Mouse (Mus musculus): ENCODE measurements at regions not wholly inside any gene's neighbourhood (a gene's known extent, or its start where the extent isn't known, plus 50 kb on each side); places are given as distances from the start of the nearest gene placed in this dataset.
"Not testable (repeated sequence)": the region's sequence is repeated elsewhere in the genome, so short reads cannot be mapped to it uniquely, and the experiment has no call there.

DNA sequence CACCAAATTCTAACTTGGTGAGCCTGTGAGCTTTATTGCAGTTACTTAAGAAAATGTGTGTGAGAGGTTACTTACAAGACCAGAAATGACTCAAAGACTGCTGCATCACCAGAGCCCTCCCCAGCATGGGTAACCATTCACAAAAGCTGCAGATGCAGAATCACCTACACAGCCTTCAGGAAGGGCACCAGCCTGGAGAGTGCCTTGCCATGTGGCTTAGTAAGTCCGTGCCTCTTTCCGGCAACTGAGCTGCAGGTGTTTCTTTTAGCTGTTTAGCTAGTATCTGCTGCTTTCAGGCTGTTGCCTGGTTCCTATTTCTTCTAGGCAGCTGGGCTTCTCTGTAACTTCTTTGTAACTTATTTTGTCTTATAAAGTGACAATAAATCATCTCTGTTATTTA is 213.2 kb upstream of the Stxbp6 start:
- Histone ChIP-seq H3K4me1 (no peaks in the 10 kb centered on the region), H3K4me3 (no peak overlapping the region), H3K36me3 (replicated peaks) (no peaks in the 10 kb centered on the region), H3K9me3 (no peaks in the 10 kb centered on the region), H3K27me3 (ENCODE audit: poor library complexity, severe bottlenecking) (no peaks in the 10 kb centered on the region), H3K27ac (no peak overlapping the region)
- no peak for DNase-seq (ENCODE audit: extremely low spot score, low spot score)
- 68% methylated on average over 2 of the region's 2 CpGs for WGBS

DNA sequence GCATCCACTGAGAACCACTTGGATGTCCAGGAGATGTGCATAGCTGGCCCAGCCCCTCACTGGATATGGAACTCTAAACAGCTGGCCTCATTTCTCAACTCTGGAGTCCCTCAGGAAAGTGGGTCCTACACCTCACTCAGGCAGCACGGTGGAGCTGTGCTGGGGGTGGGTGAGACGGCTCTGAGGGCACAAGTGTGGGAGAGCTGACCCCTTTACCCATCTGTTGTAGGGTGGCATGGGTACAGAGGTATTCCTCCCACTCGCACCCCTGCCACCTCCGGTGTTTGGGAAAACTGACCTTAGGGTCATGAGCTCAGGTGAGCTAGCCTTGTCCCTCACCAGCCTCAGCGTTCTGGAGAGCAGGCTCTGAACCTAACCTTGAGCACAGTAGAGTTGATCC is 181.8 kb upstream of the Stxbp6 start:
- H3K36me3 ChIP-seq (replicated peaks), result no peaks in the 10 kb centered on the region

DNA sequence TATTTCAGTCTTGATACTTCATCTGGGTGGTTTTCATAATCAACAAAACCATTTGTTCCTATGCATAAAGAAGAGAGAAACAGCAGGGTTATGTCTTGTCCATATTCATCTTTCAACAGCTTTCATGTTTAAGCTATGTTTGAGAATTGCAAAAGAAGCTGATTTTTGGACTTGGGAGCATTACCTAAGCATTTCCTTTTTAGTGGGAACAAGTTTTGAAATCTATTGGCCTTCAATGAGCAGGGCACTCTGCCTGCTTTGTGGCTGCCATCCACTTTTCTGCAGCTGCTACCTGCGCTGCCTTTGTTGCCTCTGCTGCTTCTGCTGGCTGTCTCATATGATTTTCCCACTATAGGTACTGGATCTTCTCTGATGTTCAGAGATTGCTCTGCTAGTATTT is 136.6 kb upstream of the Stxbp6 start:
- Histone ChIP-seq H3K27me3 (ENCODE audit: poor library complexity, severe bottlenecking) (no peaks in the 10 kb centered on the region), H3K4me1 (no peaks in the 10 kb centered on the region), H3K36me3 (replicated peaks) (no peaks in the 10 kb centered on the region), H3K4me3 (no peak overlapping the region), H3K9me3 (no peaks in the 10 kb centered on the region), H3K27ac (no peak overlapping the region)
- no peak for DNase-seq (ENCODE audit: extremely low spot score, low spot score)
- WGBS, result 89% methylated on average over 1 of the region's 1 CpGs

More for the DNA sequence above, 181.8 kb upstream of the Stxbp6 start:
- H3K4me3 ChIP-seq, result no peak overlapping the region
- no peaks in the 10 kb centered on the region for H3K27me3 ChIP-seq (ENCODE audit: poor library complexity, severe bottlenecking)
- WGBS, result 92% methylated on average over 5 of the region's 5 CpGs
- no peaks in the 10 kb centered on the region for H3K9me3 ChIP-seq
- no peak overlapping the region for H3K27ac ChIP-seq
- DNase-seq (ENCODE audit: extremely low spot score, low spot score), result no peak
- H3K4me1 ChIP-seq, result no peaks in the 10 kb centered on the region

DNA sequence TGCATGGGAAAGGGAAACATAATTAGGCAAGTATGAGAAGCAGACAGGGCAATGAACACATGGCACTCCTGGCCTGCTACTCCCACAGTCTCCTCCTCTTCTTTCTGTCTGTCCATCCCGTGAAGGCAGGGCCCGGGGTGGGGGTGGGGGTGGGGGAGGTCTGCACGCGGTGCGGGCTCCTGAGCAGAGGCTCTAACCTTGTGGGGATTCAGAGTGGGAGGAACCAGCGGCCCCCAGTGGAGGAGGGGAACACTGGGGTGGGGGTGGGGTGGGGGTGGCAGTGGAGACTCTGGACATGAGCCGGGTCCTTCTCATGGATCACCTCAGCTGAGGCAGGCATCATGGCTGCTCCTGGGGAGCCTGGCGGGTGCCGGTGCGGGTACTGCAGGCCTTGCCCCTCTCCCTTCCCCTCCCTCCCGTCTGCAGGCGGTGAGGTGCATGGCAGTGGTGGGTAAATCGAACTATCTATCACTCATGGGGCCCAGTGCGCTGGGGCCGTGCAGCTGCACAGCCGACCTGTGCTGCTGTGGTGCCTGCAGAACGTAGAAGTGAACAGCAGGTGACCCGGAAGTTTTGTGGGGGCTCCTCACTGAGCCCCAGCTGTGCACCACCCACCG is 120.9 kb upstream of the Stxbp6 start:
- H3K4me3 ChIP-seq, result no peak overlapping the region
- no peaks in the 10 kb centered on the region for H3K36me3 ChIP-seq (replicated peaks)
- H3K9me3 ChIP-seq, result peaks cover 2% of the 10 kb centered on the region; the same call in 1 of the 2 replicates
- H3K4me1 ChIP-seq, result no peaks in the 10 kb centered on the region
- 65% methylated on average over 19 of the region's 19 CpGs for WGBS
- H3K27me3 ChIP-seq (ENCODE audit: poor library complexity, severe bottlenecking), result no peaks in the 10 kb centered on the region
- no peak for DNase-seq (ENCODE audit: extremely low spot score, low spot score)
- no peak overlapping the region for H3K27ac ChIP-seq

DNA sequence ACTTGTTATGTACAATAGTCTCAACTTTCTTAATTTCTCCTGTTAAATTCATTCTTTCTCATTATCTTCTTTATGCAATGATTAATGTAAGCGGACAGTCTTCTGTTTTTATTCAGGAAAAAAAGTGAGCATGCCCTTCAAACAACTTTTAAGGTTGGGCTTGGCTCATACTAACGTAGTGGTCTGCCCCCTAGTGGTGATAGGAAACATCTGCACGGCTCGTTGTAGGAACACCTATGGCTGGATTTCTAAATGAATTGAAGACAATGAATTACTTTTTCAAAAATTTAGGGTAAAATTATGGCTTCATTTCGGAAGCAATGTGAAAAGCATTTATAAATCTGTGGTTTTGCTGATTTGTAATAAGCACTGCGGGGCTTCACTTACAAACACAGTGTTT is 112.6 kb upstream of the Stxbp6 start:
- Histone ChIP-seq H3K9me3 (no peaks in the 10 kb centered on the region), H3K4me1 (no peaks in the 10 kb centered on the region), H3K4me3 (no peak overlapping the region), H3K36me3 (replicated peaks) (no peaks in the 10 kb centered on the region), H3K27me3 (ENCODE audit: poor library complexity, severe bottlenecking) (no peaks in the 10 kb centered on the region), H3K27ac (no peak overlapping the region)
- 14% methylated on average over 6 of the region's 6 CpGs for WGBS
- peak; percentile 16 for DNase-seq (ENCODE audit: extremely low spot score, low spot score)

DNA sequence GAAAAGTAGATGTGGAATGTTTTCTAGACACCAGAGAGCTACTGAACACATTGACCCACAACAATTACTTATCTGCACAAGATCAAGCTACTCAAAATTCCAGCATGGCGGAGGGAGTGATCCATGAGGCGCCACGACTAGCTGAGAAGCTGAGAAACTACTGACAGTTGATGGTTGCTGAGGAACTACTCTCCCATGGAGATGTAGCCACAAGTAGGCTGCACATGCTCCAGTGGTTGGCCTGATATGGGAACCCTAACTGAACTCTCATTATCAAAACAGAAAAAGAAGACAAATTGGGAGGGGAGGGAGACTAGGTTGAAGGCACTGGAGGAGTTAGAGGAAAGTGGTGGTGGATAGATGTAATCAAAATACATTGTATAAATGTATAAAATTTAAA is 110.0 kb upstream of the Stxbp6 start:
- H3K27ac ChIP-seq, result no peak overlapping the region
- 90% methylated on average over 3 of the region's 3 CpGs for WGBS
- H3K9me3 ChIP-seq, result no peaks in the 10 kb centered on the region
- DNase-seq (ENCODE audit: extremely low spot score, low spot score), result no peak
- H3K27me3 ChIP-seq (ENCODE audit: poor library complexity, severe bottlenecking), result no peaks in the 10 kb centered on the region
- H3K4me3 ChIP-seq, result no peak overlapping the region
- H3K4me1 ChIP-seq, result no peaks in the 10 kb centered on the region
- H3K36me3 ChIP-seq (replicated peaks), result no peaks in the 10 kb centered on the region

DNA sequence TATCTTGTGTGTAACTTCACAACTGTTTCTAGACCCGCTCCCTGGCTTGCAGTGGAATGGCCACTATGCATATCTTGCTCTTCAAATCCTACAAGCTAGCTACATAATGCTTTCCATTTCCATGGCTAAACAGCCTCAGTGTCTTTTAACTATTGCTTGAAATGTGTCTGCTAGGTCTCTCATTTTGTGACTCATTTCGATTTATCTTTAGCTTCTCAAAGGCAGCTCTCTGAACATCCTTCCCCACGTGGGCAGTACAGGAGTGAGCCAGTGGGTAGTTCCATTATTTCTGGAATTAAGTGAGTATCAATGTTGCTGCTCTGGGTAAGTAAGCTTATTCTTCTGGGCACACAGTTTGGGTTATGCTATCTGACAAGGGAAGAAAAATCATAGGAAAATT is 102.9 kb upstream of the Stxbp6 start:
- no peak for DNase-seq (ENCODE audit: extremely low spot score, low spot score)
- Histone ChIP-seq H3K27me3 (ENCODE audit: poor library complexity, severe bottlenecking) (no peaks in the 10 kb centered on the region), H3K9me3 (no peaks in the 10 kb centered on the region), H3K4me3 (no peak overlapping the region), H3K27ac (no peak overlapping the region), H3K36me3 (replicated peaks) (no peaks in the 10 kb centered on the region), H3K4me1 (no peaks in the 10 kb centered on the region)
- WGBS, result 83% methylated on average over 3 of the region's 3 CpGs

DNA sequence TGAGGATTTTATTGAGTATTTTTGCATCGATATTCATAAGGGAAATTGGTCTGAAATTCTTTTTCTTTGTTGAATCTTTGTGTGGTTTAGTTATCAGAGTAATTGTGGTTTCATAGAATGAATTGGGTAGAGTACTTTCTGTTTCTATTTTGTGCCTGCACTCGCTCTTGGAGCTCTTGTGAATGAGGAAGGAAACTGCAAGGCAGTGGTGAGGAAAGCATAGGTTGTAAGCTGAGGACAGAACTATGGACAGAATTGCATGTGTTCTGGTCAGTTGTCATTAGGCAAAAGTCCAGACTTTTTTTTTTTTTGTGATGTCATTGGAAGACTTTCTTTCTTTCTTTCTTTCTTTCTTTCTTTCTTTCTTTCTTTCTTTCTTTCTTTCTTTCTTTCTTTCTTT is 100.8 kb upstream of the Stxbp6 start:
- not testable (repeated sequence) for H3K27me3 ChIP-seq (ENCODE audit: poor library complexity, severe bottlenecking); H3K4me3 ChIP-seq; DNase-seq (ENCODE audit: extremely low spot score, low spot score); H3K9me3 ChIP-seq; H3K27ac ChIP-seq; H3K4me1 ChIP-seq; H3K36me3 ChIP-seq (replicated peaks)
- 88% methylated on average over 2 of the region's 2 CpGs for WGBS

DNA sequence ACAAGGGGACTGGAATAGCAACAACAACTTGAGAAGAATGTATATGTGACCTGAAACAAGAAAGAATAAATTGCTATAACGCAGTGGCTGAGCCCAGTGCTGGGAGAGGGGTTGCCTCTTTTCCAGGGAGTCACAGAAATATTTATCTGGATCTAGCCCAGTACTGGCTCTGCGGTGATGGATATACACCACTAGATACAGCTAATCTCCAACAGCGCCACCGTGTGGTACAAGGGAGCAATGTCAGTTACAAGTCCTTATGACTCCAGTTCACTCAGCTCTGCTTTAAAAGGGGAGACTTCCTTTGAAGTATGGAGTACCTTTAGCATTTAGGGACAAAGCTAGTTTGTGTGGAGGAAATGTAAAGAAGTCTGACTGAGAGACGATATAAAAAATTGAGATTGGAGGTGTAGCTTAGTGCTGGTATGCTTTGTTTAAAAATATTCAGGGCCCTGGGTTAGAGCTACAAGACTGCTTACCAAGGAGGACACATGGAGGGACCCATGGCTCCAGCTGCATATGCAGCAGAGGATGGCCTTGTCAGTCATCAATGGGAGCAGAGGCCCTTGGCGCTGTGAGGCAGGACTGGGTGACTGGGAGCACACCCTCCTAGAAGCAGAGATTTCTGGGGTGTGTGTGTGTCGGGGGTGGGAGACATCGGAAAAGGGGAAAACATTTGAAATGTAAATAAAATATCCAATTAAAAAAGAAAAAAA is 97.6 kb upstream of the Stxbp6 start:
- Histone ChIP-seq H3K27ac (no peak overlapping the region), H3K36me3 (replicated peaks) (no peaks in the 10 kb centered on the region), H3K4me3 (no peak overlapping the region), H3K27me3 (ENCODE audit: poor library complexity, severe bottlenecking) (no peaks in the 10 kb centered on the region), H3K9me3 (no peaks in the 10 kb centered on the region), H3K4me1 (no peaks in the 10 kb centered on the region)
- WGBS, result 36% methylated on average over 8 of the region's 8 CpGs
- DNase-seq (ENCODE audit: extremely low spot score, low spot score), result peak; percentile 76

DNA sequence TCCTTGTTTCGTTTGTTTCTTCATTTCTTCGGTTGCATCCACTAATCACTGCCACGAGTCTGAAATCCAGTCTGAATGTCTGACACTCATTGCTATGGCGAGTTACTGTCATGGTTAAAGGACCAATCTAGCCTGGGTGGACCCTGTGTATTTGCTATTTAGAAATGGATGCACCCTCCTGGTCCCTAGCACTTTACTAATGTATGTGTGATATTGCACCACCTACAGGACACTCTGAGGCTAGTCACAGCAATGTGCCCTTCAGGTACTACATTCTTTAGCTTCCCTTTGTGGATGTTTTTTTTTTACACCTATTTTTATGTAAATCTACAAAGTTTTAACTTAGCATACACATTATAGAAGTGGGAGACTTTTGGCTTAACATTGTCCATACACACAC is 87.5 kb upstream of the Stxbp6 start:
- WGBS, result 69% methylated on average over 4 of the region's 4 CpGs
- no peak for DNase-seq (ENCODE audit: extremely low spot score, low spot score)
- Histone ChIP-seq H3K27ac (no peak overlapping the region), H3K9me3 (no peaks in the 10 kb centered on the region), H3K36me3 (replicated peaks) (no peaks in the 10 kb centered on the region), H3K27me3 (ENCODE audit: poor library complexity, severe bottlenecking) (no peaks in the 10 kb centered on the region), H3K4me1 (no peaks in the 10 kb centered on the region), H3K4me3 (no peak overlapping the region)

DNA sequence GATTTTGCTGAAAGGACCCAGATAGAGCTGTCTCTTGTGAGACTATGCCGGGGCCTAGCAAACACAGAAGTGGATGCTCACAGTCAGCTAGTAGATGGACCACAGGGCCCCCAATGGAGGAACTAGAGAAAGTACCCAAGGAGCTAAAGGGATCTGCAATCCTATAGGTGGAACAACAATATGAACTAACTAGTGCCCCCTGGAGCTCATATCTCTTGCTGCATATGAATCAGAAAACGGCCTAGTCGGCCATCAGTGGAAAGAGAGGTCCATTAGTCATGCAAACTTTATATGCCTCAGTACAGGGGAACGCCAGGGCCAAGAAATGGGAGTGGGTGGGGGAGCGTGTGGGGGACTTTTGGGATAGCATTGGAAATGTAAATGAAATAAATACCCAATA is 87.1 kb upstream of the Stxbp6 start:
- H3K27ac ChIP-seq; H3K4me1 ChIP-seq; H3K9me3 ChIP-seq; DNase-seq (ENCODE audit: extremely low spot score, low spot score); H3K36me3 ChIP-seq (replicated peaks); H3K4me3 ChIP-seq; H3K27me3 ChIP-seq (ENCODE audit: poor library complexity, severe bottlenecking): not testable (repeated sequence)
- 90% methylated on average over 5 of the region's 5 CpGs for WGBS

DNA sequence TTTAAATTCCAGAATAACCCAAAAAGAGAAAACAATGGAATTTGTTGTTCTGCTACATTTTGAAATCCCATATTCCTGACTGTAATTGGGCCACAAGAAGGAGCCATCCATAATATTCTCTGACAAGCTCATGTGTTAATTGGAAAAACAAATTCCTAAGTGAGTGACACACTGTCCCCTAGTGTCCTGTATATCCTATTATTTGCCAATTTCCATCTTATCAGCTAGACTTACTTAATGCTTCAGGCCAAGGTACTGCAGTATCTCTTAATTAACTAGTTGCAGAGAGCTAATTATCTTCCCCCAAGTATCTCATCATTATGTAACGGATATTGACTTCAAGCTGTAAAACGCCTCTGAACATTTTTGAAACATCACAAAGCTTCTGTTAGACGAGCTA is 84.5 kb upstream of the Stxbp6 start:
- Histone ChIP-seq H3K4me3 (no peak overlapping the region), H3K27ac (no peak overlapping the region), H3K36me3 (replicated peaks) (no peaks in the 10 kb centered on the region), H3K9me3 (no peaks in the 10 kb centered on the region), H3K27me3 (ENCODE audit: poor library complexity, severe bottlenecking) (no peaks in the 10 kb centered on the region), H3K4me1 (no peaks in the 10 kb centered on the region)
- DNase-seq (ENCODE audit: extremely low spot score, low spot score), result no peak
- 80% methylated on average over 3 of the region's 3 CpGs for WGBS

DNA sequence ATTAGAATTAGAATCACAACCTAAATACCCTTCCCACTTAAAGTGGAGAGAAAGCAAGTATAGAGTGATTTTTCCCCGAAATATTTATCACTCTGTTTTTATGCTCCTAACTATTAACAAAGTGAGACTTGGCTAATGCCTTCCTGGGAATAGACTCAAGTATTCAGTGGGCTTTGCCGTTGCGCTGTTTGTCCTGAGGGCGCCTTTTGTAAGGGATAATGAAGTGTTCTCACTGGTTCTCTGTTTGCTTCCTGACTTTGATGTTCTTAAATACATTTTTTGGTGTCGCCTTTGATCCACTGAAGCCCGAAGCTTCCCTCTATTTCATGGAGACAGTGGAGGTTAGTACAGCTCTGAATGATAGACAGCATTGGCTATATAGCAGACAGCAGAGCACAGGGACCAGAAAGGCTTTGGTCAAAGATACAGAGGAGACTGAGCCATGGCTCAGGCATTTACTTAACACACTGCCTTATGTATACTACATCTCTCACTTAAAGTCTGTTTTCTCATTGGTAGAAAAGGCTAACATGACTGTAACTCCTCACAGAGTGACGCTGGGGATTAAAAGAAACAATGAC is 63.0 kb upstream of the Stxbp6 start:
- no peak overlapping the region for H3K4me3 ChIP-seq
- H3K4me1 ChIP-seq, result peaks cover 10% of the 10 kb centered on the region
- no peak overlapping the region for H3K27ac ChIP-seq
- 60% methylated on average over 7 of the region's 7 CpGs for WGBS
- no peaks in the 10 kb centered on the region for H3K27me3 ChIP-seq (ENCODE audit: poor library complexity, severe bottlenecking)
- no peaks in the 10 kb centered on the region for H3K36me3 ChIP-seq (replicated peaks)
- H3K9me3 ChIP-seq, result no peaks in the 10 kb centered on the region
- DNase-seq (ENCODE audit: extremely low spot score, low spot score), result no peak
